Mouse (Mus musculus) Patski (cell line): Measurements from ENCODE around the gene Zfp281. TPM values are rescaled to one million over a fixed set of nuclear protein-coding genes. Genes with fewer than 3 reads are reported as not detected.
A peak's percentile ranks its signal among the peaks of the same experiment; 100 is the strongest.

Source experiments
- ATAC-seq: fragments of 100-300 bp; one replicate; pipeline ENCODE4 v1.8.0; 2021
- CTCF ChIA-PET: fragments of 350-600 bp; sonication (Branson Sonifier 250); formaldehyde crosslinking; loops from one replicate; lab custom pipeline; 2022; ENCODE audit warnings: inconsistent platforms; lab: Charles Lee
- POLR2A ChIA-PET: fragments of 350-600 bp; sonication (Branson Sonifier 250); formaldehyde crosslinking; loops from one replicate; lab custom pipeline; 2022; ENCODE audit warnings: antibody characterized with exemption, inconsistent platforms; lab: Charles Lee
- DNase-seq: peaks from one replicate; pipeline ENCODE4 v3.0.0-alpha.2; 2011; ENCODE audit warnings: low read depth, low spot score
- H3K27me3 ChIP-seq: fragments of 371-371 bp; one replicate; pipeline ENCODE4 v1.5.1; 2021
- CTCF ChIP-seq: fragments of 100-300 bp; IDR thresholded peaks from one replicate; pipeline ENCODE4 v1.5.1; 2021
- in situ Hi-C: fragments of 300-500 bp; cut with MboI; formaldehyde crosslinking; loops from 3 replicates; pipeline ENCODE4 v1.11.1; 2018; ENCODE audit warnings: low pct_unique_long_range_greater_than_20kb, mixed read lengths
- polyA plus RNA-seq: library from polyadenylated mRNA; unstranded; gene quantifications from one replicate; pipeline ENCODE4 v1.2.3, GENCODE M21; 2021

Gene Zfp281
- polyA plus RNA-seq, 1 experiment from 2014 or later = 32.1 TPM

DNA sequence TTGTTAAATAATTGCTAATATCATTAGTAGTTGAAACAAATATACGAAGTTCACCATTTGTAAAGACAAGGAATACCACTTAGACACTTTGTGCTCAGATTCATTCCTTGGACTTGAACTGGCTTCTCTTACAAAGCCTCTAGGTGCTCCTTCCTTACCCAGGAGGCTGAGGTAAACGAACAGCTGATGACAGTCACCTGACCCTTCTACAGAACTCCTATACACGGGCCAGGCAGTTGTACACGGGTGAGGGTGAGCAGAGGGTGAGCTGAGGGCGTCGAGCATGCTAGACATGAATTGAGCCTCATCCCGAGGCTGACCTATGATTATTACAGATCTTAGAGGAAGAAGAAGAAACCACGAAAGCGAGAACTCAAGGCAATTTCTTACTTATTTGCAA lies 12.9 kb upstream of the Zfp281 start:
- TF ChIP-seq CTCF = no peak
- in situ Hi-C loops = no loop called here

DNA sequence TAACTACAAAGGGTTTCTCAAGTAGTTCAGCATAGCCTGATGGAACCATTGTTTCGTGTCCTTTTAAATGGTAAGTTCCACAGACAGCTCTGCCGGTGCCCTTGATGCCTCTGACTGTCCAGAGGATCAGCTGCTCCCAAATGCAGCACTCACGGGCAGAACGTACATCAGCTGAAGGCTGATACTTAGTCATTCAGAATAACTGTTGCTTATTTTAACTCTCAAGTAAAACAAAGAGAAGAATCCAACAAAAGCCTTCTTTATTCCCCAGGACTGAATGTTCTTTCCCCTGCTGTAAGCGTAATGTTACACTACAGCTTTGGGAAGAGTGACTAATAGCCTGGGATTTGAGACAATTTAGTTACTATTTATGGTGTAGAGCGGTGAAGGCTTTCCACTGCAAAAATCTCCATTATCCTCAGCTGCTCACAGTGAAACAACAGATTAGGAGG lies 11.4 kb upstream of the Zfp281 start:
- peak; percentile 38 for DNase-seq

More for the DNA sequence above, 12.9 kb upstream of the Zfp281 start:
- CTCF ChIA-PET = interaction anchor here (0.9 kb wide), 2 partner anchors 14 to 18 kb away, joined by 3 to 4 read pairs; no protein-coding TSS in a partner anchor
- no peak for DNase-seq
- ATAC-seq = no peak
- no peaks in the 10 kb centered on the region for H3K27me3 ChIP-seq
- POLR2A ChIA-PET = no interaction called here

DNA sequence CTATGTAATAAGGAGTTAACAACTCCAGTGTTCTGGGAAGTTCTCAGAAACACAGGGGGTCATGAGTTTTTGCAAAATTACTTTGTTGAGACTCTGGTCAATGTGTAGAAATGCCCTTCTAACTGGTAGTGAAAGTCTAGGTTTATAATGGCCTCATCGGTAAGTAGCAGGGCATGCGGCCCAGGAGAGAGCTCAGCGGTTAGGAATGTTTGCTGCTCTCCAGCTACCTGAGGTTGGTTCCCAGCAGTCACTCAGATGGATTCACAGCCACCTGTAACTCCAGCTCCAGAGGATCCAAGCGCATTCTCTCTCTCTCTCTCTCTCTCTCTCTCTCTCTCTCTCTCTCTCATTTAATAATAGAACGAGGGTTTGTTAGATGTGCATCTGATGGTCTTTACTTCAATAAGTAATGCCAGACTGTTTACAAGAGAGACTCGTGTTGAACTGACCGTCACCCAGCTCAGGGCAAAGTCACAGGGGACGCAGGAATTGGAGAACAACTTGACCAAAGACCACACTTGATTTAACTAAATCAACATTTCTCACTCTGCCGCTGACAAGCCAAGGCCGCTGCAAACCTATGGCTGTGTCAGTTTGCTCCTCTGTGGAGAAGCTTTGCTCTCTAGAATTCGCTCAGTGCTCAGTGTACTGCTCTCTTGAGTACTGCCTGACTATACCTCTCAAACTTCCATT lies 9.8 kb upstream of the Zfp281 start:
- in situ Hi-C loops = no loop called here
- POLR2A ChIA-PET = no interaction called here
- no peak for DNase-seq
- CTCF ChIA-PET = interaction anchor here (0.8 kb wide), 1 partner anchor 27 kb away, joined by 3 read pairs; no protein-coding TSS in a partner anchor
- H3K27me3 ChIP-seq = no peaks in the 10 kb centered on the region
- TF ChIP-seq CTCF = no peak
- no peak for ATAC-seq

More for the DNA sequence above, 11.4 kb upstream of the Zfp281 start:
- H3K27me3 ChIP-seq = no peaks in the 10 kb centered on the region
- in situ Hi-C loops = no loop called here
- peak; percentile 71 for ATAC-seq
- TF ChIP-seq CTCF = no peak
- CTCF ChIA-PET = no interaction called here
- POLR2A ChIA-PET = interaction anchor here (1.7 kb wide), 1 partner anchor 11 kb away, joined by 6 read pairs; the partner anchor contains the start of gene Zfp281

DNA sequence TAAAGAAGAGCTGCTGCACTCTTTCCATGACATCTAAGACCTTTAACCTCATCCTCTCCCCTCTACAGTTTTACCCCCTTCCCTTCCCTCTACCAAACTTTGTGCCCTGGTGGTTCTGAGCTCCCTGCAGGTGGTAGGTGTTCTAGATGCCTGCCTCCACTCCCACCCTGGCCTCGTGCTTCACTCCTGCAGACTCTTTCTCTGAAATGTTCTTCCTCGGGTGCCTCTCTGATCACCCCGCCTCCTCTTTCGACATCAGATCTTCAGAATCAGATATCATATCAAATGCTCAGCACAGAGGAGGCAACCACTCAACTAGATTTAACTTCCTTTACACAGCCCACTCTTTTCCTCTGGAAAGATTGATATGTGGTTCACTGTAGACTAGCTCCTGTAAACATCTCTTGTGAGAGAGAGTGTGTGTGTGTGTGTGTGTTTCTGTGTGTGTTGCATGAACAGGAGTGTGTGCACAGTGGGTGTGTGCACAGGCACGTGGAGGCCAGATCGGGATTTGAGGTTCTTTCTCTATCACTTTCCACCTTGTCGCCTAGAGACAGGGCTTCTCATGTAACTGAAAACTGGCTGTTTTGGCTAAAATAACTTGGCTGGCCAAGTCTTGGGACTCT lies 7.4 kb upstream of the Zfp281 start:
- ChIA-PET POLR2A (no interaction called here), CTCF (interaction anchor here (1.4 kb wide), 1 partner anchor 13 kb away, joined by 3 read pairs; no protein-coding TSS in a partner anchor)
- in situ Hi-C loops = no loop called here
- TF ChIP-seq CTCF = no peak
- ATAC-seq (no peak), DNase-seq (no peak)
- H3K27me3 ChIP-seq = no peaks in the 10 kb centered on the region

DNA sequence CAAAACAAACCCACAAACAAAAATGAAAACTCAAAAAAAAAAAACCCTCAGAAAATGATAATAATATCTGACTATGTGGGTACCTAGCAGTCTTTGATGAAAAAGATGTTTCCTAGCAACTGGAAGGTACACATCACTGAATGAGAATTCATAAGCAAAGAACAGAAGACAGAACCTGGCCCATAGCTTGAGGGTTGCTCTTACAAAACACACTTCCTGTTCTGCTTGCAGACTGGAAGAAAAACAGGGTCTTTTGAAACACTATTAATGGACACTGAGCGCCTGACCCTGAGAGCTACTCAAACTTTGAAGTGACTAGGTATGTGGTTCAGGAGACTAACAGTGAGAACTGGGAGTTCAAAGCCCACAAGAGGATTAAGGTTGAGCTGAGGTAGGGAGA lies 6.1 kb upstream of the Zfp281 start:
- CTCF ChIA-PET = interaction anchor here (1.8 kb wide), 1 partner anchor 50 kb away, joined by 3 read pairs; no protein-coding TSS in a partner anchor
- no peak for ATAC-seq
- no peaks in the 10 kb centered on the region for H3K27me3 ChIP-seq
- POLR2A ChIA-PET = interaction anchor here (0.7 kb wide), 1 partner anchor 9 kb away, joined by 6 read pairs; no protein-coding TSS in a partner anchor
- no peak for DNase-seq
- TF ChIP-seq CTCF = no peak
- in situ Hi-C loops = no loop called here

DNA sequence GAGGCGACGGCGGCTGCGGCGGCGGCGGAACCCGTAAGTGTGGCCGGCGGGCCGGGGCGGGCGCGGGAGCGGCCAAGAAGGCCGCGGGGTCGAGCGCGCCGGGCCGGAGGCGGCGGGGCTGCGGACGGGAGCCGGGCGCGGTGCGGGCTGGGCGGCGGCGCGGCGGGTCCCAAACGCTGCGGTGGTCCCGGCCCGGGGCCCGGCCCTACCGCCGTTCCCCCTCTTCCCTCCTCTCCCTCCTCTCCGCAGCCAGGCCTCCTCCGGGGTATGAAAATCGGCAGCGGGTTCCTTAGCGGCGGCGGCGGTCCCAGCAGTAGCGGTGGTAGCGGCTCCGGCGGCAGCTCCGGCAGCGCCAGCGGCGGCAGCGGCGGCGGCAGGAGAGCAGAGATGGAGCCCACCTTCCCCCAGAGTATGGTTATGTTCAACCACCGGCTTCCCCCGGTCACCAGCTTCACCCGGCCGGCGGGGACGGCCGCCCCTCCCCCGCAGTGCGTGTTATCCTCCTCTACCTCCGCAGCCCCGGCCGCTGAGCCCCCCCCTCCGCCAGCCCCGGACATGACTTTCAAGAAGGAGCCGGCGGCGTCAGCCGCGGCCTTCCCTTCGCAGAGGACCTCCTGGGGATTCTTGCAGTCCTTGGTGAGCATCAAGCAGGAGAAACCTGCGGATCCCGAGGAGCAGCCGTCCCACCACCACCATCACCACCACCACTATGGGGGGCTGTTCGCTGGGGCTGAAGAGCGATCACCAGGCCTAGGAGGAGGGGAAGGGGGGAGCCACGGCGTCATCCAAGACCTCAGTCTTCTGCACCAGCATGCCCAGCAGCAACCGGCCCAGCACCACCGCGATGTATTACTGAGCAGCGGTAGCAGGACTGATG lies 556 bp downstream of the Zfp281 start:
- peak; percentile 31 for ATAC-seq
- H3K27me3 ChIP-seq = no peaks in the 10 kb centered on the region
- CTCF ChIA-PET = no interaction called here
- in situ Hi-C loops = loop anchor here (5.0 kb wide), 1 partner anchor 62 kb away; no protein-coding TSS in a partner anchor
- POLR2A ChIA-PET = interaction anchor here (1.6 kb wide), 1 partner anchor 37 kb away, joined by 4 read pairs; no protein-coding TSS in a partner anchor
- no peak for DNase-seq
- no peak for TF ChIP-seq CTCF

DNA sequence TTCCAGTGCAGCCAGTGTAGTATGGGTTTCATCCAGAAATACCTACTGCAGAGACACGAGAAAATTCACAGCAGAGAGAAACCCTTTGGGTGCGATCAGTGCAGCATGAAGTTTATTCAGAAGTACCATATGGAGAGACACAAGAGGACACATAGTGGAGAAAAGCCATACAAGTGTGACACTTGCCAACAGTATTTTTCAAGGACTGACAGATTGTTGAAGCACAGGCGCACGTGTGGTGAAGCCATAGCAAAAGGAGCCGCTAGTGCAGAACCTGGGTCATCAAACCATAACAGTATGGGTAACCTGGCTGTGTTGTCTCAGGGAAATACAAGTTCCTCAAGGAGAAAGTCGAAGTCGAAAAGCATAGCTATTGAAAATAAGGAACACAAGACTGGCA lies 1.4 kb downstream of the Zfp281 start:
- ChIA-PET POLR2A (interaction anchor here (1.6 kb wide), 1 partner anchor 36 kb away, joined by 4 read pairs; no protein-coding TSS in a partner anchor), CTCF (interaction anchor here (0.6 kb wide), 1 partner anchor 52 kb away, joined by 3 read pairs; no protein-coding TSS in a partner anchor)
- DNase-seq = no peak
- no peak for TF ChIP-seq CTCF
- no peak for ATAC-seq
- H3K27me3 ChIP-seq = no peaks in the 10 kb centered on the region
- in situ Hi-C loops = loop anchor here (5.0 kb wide), 1 partner anchor 61 kb away; no protein-coding TSS in a partner anchor

DNA sequence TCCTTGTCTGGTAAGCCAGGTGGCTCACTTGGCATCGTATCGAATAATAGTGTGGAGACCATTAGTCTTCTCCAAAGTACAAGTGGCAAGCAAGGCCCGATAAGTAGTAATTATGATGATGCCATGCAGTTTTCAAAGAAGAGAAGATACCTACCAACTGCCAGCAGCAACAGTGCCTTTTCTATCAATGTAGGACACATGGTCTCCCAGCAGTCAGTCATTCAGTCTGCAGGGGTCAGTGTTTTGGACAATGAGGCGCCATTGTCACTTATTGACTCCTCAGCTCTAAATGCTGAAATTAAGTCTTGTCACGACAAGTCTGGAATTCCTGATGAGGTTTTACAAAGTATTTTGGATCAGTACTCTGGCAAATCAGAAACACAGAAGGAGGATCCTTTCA lies 2.1 kb downstream of the Zfp281 start:
- ATAC-seq = no peak
- DNase-seq = no peak
- H3K27me3 ChIP-seq = no peaks in the 10 kb centered on the region
- POLR2A ChIA-PET = no interaction called here
- TF ChIP-seq CTCF = peak; percentile 6
- CTCF ChIA-PET = interaction anchor here (0.6 kb wide), 1 partner anchor 52 kb away, joined by 3 read pairs; no protein-coding TSS in a partner anchor
- in situ Hi-C loops = loop anchor here (5.0 kb wide), 1 partner anchor 61 kb away; no protein-coding TSS in a partner anchor

DNA sequence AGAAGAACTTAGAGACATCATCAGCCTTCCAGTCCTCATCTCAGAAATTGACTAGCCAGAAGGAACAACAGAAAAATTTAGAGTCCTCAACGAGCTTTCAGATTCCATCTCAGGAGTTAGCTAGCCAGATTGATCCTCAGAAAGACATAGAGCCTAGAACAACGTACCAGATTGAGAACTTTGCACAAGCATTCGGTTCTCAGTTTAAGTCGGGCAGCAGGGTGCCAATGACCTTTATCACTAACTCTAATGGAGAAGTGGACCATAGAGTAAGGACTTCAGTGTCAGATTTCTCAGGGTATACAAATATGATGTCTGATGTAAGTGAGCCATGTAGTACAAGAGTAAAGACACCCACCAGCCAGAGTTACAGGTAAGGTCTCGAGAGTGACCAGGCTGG lies 2.9 kb downstream of the Zfp281 start:
- POLR2A ChIA-PET = interaction anchor here (0.6 kb wide), 2 partner anchors 9 to 122 kb away, joined by 3 to 6 read pairs; no protein-coding TSS in a partner anchor
- in situ Hi-C loops = loop anchor here (5.0 kb wide), 1 partner anchor 60 kb away; no protein-coding TSS in a partner anchor

More for the DNA sequence above, 2.9 kb downstream of the Zfp281 start:
- CTCF ChIA-PET = no interaction called here
- TF ChIP-seq CTCF = no peak
- ATAC-seq (no peak), DNase-seq (no peak)
- H3K27me3 ChIP-seq = no peaks in the 10 kb centered on the region
